Mouse (Mus musculus) heart, embryonic 14.5 days (tissue): ENCODE measurements at regions not wholly inside any gene's neighbourhood (a gene's known extent, or its start where the extent isn't known, plus 50 kb on each side); places are given as distances from the start of the nearest gene placed in this dataset.

Experiments used
- ATAC-seq: fragments of 200-750 bp; cut with Nextera tagmentation; 2 replicates; pipeline ENCODE4 v1.8.0; 2017; ENCODE audit warnings: low read depth, moderate TSS enrichment; ENCODE audit not compliant: insufficient number of reproducible peaks, insufficient read depth, low FRiP score
- H3K27ac ChIP-seq, 2 experiments: fragments of 200-500 bp in 1 of 2; fragments of 300-500 bp in 1 of 2; sonication (generic) in 1 of 2; replicated peaks in 1 of 2; 2 replicates each; pipeline ENCODE4 v1.5.1; 2012 to 2014; ENCODE audit warnings: low read depth in 2 of 2, low read length in 2 of 2, control low read depth in 1 of 2, mild to moderate bottlenecking in 1 of 2, mixed read lengths in 1 of 2; ENCODE audit not compliant: control insufficient read depth in 1 of 2, insufficient read depth in 1 of 2
- H3K27me3 ChIP-seq: fragments of 300-500 bp; sonication (generic); 2 replicates; pipeline ENCODE4 v1.6.1; 2014; ENCODE audit warnings: mild to moderate bottlenecking, low read length, control low read depth; ENCODE audit not compliant: control insufficient read depth, insufficient read depth
- H3K36me3 ChIP-seq: fragments of 300-500 bp; sonication (generic); 2 replicates; pipeline ENCODE4 v1.6.1; 2014; ENCODE audit warnings: mild to moderate bottlenecking, control low read depth, low read length, mixed read lengths; ENCODE audit not compliant: control insufficient read depth, insufficient read depth
- H3K4me1 ChIP-seq, 2 experiments: fragments of 200-500 bp in 1 of 2; fragments of 300-500 bp in 1 of 2; sonication (generic) in 1 of 2; 2 replicates each; pipeline ENCODE4 v1.6.1; 2012 to 2014; ENCODE audit warnings: low read length in 2 of 2, control low read depth in 1 of 2, mixed read lengths in 1 of 2; ENCODE audit not compliant: control insufficient read depth in 2 of 2, insufficient read depth in 2 of 2
- H3K4me2 ChIP-seq: fragments of 300-500 bp; sonication (generic); 2 replicates; pipeline ENCODE4 v1.6.1; 2014; ENCODE audit warnings: mild to moderate bottlenecking, low read length
- H3K4me3 ChIP-seq, 2 experiments: fragments of 200-500 bp in 1 of 2; fragments of 300-500 bp in 1 of 2; sonication (generic) in 1 of 2; 2 replicates each; pipeline ENCODE4 v1.5.1; 2012 to 2014; ENCODE audit warnings: low read length in 2 of 2, mild to moderate bottlenecking in 2 of 2, control low read depth in 1 of 2, low read depth in 1 of 2, moderate library complexity in 1 of 2; ENCODE audit not compliant: control insufficient read depth in 1 of 2, insufficient read depth in 1 of 2
- H3K9ac ChIP-seq: fragments of 300-500 bp; sonication (generic); 2 replicates; pipeline ENCODE4 v1.6.1; 2014; ENCODE audit warnings: mild to moderate bottlenecking, low read length
- H3K9me3 ChIP-seq: fragments of 300-500 bp; sonication (generic); 2 replicates; pipeline ENCODE4 v1.6.1; 2016; ENCODE audit warnings: low read length, control low read depth; ENCODE audit not compliant: control insufficient read depth
- WGBS: fragments of 180-500 bp; shearing (Covaris S2); extraction: QIAGEN DNeasy Blood & Tissue Kit; methylation state at CpG from one replicate; pipeline ENCODE4 v1.1.7; 2014; 5-methylcytosine and 5-hydroxymethylcytosine counted together

DNA sequence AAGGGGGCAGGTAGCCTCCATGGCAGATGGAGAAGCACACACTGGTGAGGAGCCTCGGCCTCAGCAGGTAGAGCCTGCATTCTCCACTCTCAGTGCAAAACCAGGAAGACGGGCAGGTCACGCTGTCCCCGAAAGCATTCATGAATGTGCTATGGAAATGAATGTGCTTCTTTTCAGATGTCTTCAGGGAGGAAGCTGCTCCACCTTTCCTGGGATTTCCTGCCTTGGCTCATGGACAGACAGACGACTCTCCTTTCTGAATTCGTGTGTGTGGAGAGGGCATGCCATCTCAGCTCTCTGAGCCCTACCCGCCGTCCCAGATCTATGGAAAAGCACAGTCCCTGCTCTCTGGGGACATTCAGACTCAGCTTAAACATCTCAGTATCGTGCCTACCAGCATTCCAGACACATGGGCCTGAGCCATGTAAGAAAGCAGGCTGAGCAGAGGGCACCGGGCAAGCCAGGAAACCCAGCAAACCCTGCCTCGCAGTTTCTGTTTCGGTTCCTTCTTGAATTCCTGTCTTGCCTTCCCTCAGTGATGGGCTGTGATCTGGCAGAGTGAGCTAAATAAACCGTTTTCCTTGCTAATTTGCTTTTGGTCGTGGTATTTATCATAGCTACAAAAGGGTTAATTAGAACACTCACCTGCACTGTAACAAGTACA, 354.0 kb downstream of the Matn1 start:
- H3K27me3 ChIP-seq: no peaks in the 10 kb centered on the region
- H3K4me3 ChIP-seq: no peak overlapping the region
- H3K9ac ChIP-seq: no peak overlapping the region
- H3K36me3 ChIP-seq: no peaks in the 10 kb centered on the region
- no peak overlapping the region for H3K4me2 ChIP-seq
- no peak for ATAC-seq
- 68% methylated on average over 14 of the region's 14 CpGs for WGBS
- 0 out of 4 replicates have a peak, but pooled peaks cover 0 to under 1% of the 10 kb centered on the region in 2 experiments for H3K4me1 ChIP-seq
- H3K27ac ChIP-seq: no peak overlapping the region
- no peaks in the 10 kb centered on the region for H3K9me3 ChIP-seq

DNA sequence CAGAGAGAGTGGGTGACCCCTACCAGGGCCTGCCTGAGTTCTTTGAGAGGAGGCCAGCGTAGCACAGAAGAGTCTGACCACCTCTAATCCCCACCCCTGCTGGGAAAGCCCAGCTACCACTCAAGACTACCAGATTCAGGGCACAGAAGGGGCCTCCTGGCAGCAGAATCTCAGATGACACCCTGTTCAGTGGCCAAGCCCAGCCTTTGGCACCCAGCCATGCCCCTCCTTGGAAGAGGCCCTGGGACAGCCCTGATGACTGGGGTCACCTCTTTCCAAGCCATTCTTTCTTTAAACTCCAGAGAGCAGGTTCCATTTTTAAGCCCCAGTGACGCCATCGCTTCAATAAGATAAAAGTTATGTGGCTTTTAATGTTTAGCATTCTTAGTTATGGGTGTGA, 359.8 kb downstream of the Matn1 start:
- H3K9ac ChIP-seq: 0 out of 2 replicates have a peak overlapping the region, but pooled peaks have one; percentile 25
- no peak for ATAC-seq
- peak overlapping the region in 1 of 2 experiments; percentile 55; a peak in 1 of 4 replicates for H3K27ac ChIP-seq
- no peaks in the 10 kb centered on the region for H3K9me3 ChIP-seq
- no peaks in the 10 kb centered on the region for H3K27me3 ChIP-seq
- H3K4me2 ChIP-seq: no peak overlapping the region
- H3K36me3 ChIP-seq: no peaks in the 10 kb centered on the region
- 59% methylated on average over 3 of the region's 3 CpGs for WGBS
- no peak overlapping the region for H3K4me3 ChIP-seq
- H3K4me1 ChIP-seq: peaks cover 8 to 10% of the 10 kb centered on the region in 2 experiments

DNA sequence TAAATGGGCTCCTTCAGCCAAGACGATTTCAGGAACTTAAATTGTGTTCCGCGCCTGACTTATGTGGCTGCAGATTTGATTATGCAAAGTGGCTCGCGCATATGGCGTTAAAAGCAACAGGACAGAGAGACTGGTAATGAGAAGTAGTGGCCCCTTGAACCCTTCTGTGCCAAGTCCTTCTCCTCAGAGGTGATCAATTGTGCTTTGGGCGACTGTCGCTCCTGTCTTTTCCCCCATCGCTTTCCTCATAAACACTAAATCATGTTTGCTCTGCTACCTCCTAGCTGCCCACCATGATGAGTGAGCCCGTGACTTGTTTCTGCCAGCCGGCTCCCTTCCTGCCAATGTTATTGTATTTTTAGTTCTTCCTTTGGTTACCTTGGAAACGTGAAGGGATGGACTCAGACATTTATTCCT, 360.2 kb downstream of the Matn1 start:
- Histone ChIP-seq H3K4me2 (no peak overlapping the region), H3K9ac (no peak overlapping the region), H3K27ac (no peak overlapping the region), H3K4me1 (peaks cover 8 to 10% of the 10 kb centered on the region in 2 experiments), H3K4me3 (no peak overlapping the region), H3K27me3 (no peaks in the 10 kb centered on the region), H3K36me3 (no peaks in the 10 kb centered on the region), H3K9me3 (no peaks in the 10 kb centered on the region)
- 78% methylated on average over 12 of the region's 12 CpGs for WGBS
- no peak for ATAC-seq

DNA sequence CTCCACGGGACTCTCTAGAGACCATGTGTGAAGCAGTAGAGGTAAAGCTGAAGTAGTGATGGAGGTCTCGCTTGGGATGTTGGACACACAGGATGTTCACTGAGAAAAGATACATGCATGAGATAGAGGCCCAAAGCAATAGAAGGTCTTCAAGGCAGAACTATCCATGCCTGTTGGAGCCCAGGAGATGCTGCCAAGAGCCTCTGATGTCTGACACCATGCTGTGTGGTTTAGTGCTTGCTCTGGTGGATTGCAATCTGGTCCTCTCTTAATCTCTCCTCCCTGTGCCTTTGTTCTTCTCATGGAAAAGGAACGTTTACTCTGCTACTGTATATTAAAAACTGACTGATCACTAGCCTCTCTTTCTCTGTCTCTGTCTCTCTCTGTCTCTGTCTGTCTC, 370.0 kb downstream of the Matn1 start:
- no peak for ATAC-seq
- H3K27me3 ChIP-seq: no peaks in the 10 kb centered on the region
- no peak overlapping the region for H3K9ac ChIP-seq
- H3K4me3 ChIP-seq: no peak overlapping the region
- H3K4me1 ChIP-seq: no peaks in the 10 kb centered on the region
- no peak overlapping the region for H3K27ac ChIP-seq
- H3K9me3 ChIP-seq: no peaks in the 10 kb centered on the region
- H3K36me3 ChIP-seq: no peaks in the 10 kb centered on the region
- WGBS: 58% methylated on average over 3 of the region's 3 CpGs
- H3K4me2 ChIP-seq: no peak overlapping the region

DNA sequence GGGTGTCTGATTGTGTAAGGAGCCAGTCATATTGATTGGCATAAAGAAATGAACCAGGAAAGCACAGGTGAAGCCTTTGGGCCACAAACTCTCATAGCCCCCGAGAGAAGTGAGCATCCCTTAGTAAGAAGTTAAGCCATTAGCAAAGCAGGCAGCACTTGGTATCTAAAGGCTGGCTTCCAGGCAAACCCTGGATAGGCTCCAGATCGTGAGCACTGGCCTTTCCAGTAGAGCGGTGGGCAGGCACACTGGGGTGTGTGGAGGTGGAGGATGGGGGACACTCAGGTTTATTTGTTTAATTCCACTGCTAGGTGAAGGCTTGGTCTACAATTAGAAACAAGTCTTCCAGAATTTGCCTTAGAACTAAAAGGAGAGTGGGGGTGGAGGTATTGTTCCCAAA, 371.9 kb downstream of the Matn1 start:
- Histone ChIP-seq H3K4me1 (no peaks in the 10 kb centered on the region), H3K4me2 (no peak overlapping the region), H3K9me3 (no peaks in the 10 kb centered on the region), H3K36me3 (no peaks in the 10 kb centered on the region), H3K27me3 (no peaks in the 10 kb centered on the region), H3K4me3 (no peak overlapping the region), H3K27ac (no peak overlapping the region), H3K9ac (no peak overlapping the region)
- ATAC-seq: no peak
- 64% methylated on average over 3 of the region's 3 CpGs for WGBS

DNA sequence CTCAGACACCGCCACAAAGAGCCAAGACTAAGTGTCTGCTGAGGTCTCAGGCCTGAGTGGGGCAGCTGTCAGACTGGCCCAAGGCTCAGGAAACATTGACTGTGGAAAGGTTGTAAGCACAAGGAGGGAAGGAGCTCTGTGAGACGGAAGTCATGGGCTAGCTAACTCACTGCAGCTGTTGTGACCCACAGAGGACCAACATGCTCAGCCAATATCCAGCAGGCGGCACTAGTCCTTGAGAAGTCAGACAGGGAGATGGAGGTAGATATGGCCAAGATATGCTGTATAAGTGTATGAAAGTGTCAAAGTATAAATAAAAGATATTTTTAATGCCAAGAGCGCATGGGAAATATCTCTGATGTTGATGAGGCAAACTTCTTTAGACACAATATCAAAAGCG, 378.1 kb downstream of the Matn1 start:
- ATAC-seq: no peak
- 68% methylated on average over 5 of the region's 5 CpGs for WGBS

DNA sequence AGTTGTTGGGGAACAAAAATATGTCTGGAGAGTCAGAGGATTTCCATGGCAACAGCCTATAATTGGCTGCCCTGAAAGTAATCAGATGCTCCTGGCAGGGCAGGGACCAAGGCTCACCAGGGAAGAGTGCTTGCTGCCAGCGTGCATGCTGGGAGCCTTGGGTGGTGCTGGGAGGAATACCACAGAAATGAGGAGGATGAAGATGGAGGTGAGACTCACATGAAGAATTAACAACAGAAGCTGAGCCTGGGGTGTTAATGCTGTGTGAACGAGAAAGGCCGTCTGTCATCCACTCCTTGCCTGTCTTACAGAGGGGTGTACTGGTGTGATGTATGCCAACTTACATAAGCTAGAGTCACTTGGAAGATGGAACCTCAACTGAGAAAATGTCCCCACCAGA, 380.3 kb downstream of the Matn1 start:
- ATAC-seq: no peak
- no peaks in the 10 kb centered on the region for H3K36me3 ChIP-seq
- H3K27ac ChIP-seq: no peak overlapping the region
- H3K27me3 ChIP-seq: no peaks in the 10 kb centered on the region
- no peaks in the 10 kb centered on the region; a peak in 1 of 4 replicates for H3K4me1 ChIP-seq
- H3K4me3 ChIP-seq: no peak overlapping the region
- H3K4me2 ChIP-seq: no peak overlapping the region
- WGBS: 73% methylated on average over 3 of the region's 3 CpGs
- H3K9me3 ChIP-seq: no peaks in the 10 kb centered on the region
- no peak overlapping the region for H3K9ac ChIP-seq

More for the DNA sequence above, 378.1 kb downstream of the Matn1 start:
- Histone ChIP-seq H3K4me2 (no peak overlapping the region), H3K4me3 (no peak overlapping the region), H3K36me3 (no peaks in the 10 kb centered on the region), H3K9ac (no peak overlapping the region), H3K9me3 (no peaks in the 10 kb centered on the region), H3K27me3 (no peaks in the 10 kb centered on the region), H3K4me1 (no peaks in the 10 kb centered on the region), H3K27ac (no peak overlapping the region)

DNA sequence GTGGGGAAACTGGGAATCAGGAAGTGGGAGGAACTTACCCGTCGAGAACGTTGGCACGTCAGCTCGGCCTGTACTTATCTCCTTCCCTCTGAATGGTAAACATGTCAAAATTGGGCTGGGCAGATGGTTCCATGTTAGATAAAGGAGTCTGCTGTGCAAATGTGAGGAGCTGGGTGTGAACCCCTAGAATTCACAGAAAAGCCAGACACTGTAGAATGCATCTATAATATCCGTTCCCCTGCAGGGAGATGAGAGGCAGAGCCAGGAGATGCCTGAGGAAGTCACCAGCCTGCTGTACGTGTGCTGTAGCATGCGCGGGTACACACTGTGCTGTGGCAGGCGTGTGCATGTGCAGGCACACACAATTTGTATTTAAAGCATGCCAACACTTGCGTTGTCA, 381.0 kb downstream of the Matn1 start:
- 71% methylated on average over 11 of the region's 11 CpGs for WGBS
- H3K9ac ChIP-seq: no peak overlapping the region
- ATAC-seq: no peak
- no peaks in the 10 kb centered on the region; a peak in 1 of 4 replicates for H3K4me1 ChIP-seq
- H3K4me3 ChIP-seq: no peak overlapping the region
- no peak overlapping the region for H3K4me2 ChIP-seq
- no peak overlapping the region for H3K27ac ChIP-seq
- no peaks in the 10 kb centered on the region for H3K27me3 ChIP-seq
- no peaks in the 10 kb centered on the region for H3K9me3 ChIP-seq
- no peaks in the 10 kb centered on the region for H3K36me3 ChIP-seq
